Mouse (Mus musculus) adrenal gland, adult 2 months (tissue): ENCODE data around the gene Gm10644. TPM values are rescaled to one million over a fixed set of nuclear protein-coding genes. Genes with fewer than 3 reads are reported as not detected.
A peak's percentile ranks its signal among the peaks of the same experiment; 100 is the strongest.

Source experiments
- DNase-seq: peaks from one replicate; pipeline ENCODE4 v3.0.0; 2021
- polyA plus RNA-seq: library from polyadenylated mRNA; depleted of rRNA; stranded (reverse); fragments of >200 nt; gene quantifications from 2 replicates; pipeline ENCODE4 v1.2.3, GENCODE M21; 2012
- total RNA-seq, 2 experiments: library from RNA; stranded (reverse); gene quantifications; 2 replicates each; pipeline ENCODE4 v1.2.3; 2021

The Gm10644 gene
- total and polyA plus RNA-seq, 3 experiments = 1.7 to 3.7 (median 1.9) TPM

- no peak for DNase-seq
Measured at GRCm38 (mm10) chr8:83935435-83935834, 19.6 kb downstream of the Gm10644 start.

DNA sequence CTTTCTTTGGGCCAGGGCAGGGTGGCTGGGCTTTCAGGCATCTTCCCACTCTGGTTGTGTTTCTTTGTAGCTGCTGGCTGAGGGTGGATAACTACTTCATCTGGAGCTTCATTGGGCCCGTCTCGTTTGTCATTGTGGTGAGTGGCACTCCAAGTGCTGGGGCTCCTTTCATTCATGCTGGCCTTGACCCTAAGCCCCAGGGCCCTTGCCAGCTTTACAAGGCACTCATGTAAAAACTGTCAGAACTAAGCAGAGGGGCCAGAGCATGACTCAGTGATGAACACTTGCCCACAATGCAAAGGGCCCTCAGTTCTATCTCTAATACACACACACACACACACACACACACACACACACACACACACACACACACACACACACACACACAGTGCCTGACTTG is 20.0 kb downstream of the Gm10644 start:
- peak; percentile 66 for DNase-seq

DNA sequence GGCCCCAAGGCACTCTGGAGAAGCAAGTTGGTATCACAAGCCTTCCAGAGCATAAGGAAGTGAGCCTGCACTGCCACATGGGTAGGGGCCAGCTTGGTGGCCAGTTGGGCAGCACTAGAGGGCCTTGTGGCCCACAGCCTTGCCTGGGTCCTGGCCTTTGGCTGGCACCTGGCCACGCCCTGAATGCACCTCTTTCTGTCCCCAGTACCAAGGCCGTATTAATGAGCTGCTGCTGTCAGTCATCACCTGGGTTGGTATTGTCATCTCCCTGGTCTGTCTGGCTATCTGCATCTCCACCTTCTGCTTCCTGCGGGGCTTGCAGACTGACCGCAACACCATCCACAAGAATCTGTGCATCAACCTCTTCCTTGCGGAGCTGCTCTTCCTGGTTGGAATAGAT is 20.8 kb downstream of the Gm10644 start:
- no peak for DNase-seq

GRCm38 (mm10) chr8:83926266-83926665 is 28.7 kb downstream of the Gm10644 start:
- DNase-seq = peak; percentile 89

- DNase-seq = no peak
Measured at GRCm38 (mm10) chr8:83924585-83924984, 30.4 kb downstream of the Gm10644 start.

DNA sequence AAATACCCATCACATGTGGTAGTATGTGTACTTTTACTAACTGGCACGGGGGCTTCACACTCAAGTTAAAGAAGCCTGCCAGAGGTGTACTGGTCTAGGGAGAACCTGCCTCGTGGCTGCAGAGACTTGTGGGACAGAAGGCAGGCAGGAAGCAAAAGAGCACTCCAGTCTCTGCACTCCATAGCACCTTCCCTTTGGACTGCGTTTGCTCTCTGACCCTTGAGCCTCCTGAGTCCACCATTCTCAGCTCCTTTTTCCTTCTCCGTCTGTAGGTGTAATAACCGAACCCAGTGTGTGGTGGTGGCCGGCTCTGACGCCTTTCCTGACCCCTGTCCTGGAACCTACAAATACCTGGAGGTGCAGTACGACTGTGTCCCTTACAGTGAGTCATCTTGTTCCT is 32.3 kb downstream of the Gm10644 start:
- DNase-seq = no peak

DNA sequence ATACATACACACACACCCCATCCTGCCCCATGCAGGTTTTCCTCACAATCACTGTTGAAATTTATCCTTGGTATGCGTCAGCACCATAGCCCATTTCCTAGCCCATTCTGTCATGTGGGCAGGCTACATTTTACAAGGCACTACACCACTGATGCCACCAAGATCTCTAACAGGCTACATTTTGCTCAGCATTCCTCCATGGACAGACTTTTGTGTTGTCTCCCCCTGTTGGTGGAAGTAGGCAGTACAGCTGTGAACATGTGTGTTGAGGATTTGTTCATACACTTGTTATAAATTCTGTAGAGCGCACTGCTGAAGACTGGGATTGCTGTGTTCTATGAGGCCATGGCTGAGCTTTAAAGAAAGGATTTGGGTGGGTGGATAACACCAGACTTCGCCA is 33.4 kb downstream of the Gm10644 start:
- peak; percentile 78 for DNase-seq

DNA sequence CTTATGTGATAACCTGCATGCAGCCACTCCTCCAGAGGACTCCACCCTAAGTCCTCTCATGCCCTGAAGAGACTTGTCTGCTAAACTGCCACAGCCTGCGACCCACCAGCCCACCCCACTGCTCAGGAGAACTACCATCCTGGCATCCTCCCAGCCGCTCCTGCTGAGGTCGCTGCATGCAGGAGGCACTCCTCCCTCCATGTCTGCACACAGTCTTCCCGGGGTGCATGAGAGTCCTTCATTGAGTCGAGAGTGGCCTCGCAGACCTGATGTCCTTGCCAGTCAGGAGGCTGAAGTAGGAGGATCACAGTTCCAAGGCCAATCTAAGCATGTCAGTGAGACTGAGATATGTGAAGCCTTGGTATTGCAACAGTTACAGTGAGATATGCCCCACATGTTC is 37.4 kb downstream of the Gm10644 start:
- DNase-seq = peak; percentile 81

DNA sequence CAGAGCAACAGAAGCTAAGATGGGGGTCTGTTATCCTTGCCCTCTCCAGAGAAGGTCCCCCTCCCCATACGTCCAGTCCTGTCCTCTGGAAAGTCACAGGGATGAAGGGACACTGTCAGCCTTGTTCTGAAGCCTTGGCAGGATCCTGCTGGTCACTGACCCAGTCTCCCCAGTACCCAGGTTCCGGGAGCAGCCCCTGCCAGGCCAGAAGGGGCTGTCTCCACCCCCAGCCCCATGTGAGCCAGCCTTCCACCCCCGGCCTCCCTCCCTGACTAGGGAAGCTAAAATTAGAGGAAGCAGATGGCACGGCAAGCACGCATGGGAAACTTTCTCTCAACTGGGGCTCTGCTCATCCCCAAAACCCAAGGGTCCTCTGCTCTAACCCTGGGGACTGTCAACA is 39.0 kb downstream of the Gm10644 start:
- DNase-seq = no peak

- DNase-seq = no peak
Measured at GRCm38 (mm10) chr8:83914860-83915259, 40.1 kb downstream of the Gm10644 start.

DNA sequence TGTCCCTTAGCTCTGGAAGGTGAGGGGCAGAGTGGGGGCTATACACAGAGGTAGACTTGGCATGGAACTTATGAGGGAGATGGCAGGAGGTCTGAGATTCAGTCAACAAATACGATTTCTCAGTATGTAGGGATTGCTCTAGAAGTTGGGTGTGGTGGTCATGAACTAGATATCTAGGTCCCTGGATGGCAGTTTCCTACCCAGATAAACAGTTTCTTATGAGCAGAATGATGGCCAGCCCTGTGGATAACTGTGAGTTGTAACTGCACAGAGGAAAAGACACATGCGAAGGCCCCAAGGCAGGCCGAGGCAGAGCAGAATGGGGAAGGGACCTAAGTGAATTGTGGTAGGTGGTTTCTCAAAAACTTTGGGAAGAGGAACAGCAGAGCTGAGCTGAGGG is 40.8 kb downstream of the Gm10644 start:
- no peak for DNase-seq

- DNase-seq = no peak
Measured at GRCm38 (mm10) chr8:83911809-83912731, 42.9 kb downstream of the Gm10644 start.

- DNase-seq = no peak
Measured at GRCm38 (mm10) chr8:83909311-83909710, 45.7 kb downstream of the Gm10644 start.

DNA sequence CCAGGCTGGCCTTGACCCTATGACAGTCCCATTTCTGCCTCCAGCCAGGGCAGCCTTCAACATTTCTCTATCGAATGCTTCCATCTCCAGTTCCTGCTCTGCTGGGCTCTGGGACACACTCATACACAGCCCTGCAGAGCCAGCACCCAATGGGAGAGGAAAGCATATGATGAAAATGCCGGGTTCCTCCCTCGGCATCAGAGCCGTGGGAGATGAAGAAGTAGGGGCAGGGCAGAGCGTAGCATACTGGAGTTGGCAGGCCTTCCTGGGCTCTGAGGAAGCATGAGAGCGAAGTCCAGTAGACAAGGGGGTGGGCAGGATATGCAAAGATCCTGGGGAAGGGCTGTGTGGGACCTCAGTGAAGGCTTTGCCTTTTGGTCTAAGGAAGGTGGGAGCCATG is 46.4 kb downstream of the Gm10644 start:
- no peak for DNase-seq

DNA sequence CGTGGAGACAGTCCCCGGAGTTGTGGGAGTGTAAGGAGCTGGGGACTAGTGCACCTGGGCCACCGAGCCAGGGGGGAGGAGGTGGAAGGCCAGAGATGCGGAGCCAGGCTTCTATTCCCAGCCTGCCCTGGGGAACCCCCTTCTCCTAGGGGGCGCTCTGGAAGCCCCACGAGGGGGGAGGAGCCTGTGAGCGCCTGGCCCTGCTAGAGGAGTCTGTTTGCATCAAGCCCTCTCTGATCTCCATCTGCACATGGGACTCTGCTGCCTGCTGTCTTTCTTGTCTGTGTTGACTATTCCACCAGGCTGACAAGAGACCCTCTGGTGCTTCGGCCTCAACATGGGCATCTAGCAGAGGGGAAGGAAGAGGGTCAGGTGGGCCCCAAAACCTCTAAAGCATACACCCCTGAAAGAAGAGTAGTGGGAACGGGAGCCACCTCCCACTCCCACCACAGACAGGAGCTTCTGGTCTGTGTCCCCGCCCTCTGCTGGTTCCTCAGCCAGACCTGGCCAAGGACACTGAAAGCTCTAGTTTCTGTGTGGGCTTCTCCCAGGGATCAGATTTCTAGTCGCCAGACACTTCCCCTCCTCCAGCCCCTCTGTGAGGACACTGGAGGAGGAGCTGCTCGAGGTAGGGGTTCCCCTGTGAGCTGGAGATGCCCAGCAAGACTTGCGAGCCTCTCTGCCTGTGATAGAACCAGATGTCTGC is 51.9 kb downstream of the Gm10644 start:
- DNase-seq = peak; percentile 57

DNA sequence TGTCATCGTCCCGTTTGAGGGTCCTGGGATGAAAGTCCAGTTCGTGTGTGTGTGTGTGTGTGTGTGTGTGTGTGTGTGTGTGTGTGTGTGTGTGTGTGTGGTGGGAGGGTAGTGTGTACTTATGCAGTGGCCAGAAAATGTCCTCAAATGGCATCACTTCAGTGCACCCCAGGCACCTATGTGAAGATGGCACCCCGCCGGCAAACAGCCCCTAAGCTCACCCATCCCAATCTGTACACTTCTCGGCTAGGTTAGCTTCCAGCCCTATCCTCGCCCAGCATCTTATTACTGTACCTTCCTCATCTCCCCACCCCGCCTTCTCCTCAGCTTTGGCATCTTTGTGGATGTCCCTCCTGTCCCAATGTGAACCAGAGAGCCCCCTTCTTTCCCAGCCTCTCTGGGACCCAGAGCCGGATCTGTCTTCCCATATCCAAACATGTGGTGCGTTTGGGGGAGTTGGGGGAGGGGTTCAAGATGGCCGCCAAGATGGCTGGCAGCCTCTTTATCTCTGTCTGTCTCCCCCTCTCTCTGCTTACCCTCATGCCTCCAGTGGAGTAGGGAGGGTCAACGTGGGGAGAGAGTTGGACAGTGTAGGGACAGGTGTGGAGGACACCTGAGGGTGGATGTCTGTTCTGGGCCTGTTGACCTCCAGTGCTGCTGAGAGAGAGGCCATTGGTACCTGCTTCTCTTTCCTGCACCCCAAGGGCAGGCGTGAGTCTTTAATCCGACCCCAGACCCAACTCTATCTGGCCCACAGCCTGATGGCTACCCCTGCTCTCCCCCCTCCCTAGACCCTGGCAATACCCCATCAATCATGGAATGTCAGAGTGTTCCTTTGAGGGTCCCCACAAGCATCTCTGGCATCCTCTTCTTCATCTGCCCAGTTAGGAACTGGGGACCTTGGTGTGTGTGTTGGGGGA is 53.2 kb downstream of the Gm10644 start:
- no peak for DNase-seq

- DNase-seq = no peak
Measured at GRCm38 (mm10) chr8:83900957-83901270, 54.1 kb downstream of the Gm10644 start.

DNA sequence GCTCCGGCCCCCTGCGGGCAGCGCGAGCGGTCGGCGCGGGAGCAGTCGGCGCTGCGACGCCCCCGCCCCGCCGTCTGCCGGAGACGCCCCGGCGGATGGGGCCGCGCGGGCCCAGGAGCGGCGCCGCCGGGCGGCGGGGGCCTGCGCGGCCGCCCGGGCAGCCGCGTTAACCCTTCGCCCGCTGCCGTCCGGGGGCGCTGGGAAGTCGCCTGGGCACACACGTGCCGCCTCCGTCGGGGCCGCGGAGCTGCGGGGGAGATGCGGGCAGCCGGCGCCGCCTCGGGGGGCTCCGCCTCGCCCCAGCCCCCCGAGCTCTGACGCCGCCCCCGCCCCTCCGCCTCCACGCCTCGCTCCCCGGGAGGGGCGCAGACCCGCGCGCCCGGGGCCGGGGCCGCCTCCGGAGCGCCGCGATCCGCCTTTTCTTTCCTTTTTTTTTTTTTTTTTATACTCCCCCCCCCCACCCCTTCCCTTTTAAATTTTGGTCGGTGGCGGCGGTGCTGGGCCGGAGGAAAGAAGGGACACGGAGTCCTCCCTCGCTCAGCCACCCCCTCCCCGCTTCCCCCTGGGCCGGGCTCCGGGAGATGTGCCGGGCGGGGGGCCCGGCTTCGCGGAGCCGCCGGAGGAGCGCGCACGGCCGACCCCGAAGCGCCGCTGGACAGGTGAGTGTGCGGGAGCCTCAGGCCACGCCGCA is 54.6 kb downstream of the Gm10644 start:
- DNase-seq = no peak

- peak; percentile 94 for DNase-seq
Measured at GRCm38 (mm10) chr8:83899363-83900252, 55.4 kb downstream of the Gm10644 start, which contains the start of gene Adgrl1. Gene Adgrl1, plus strand, starts transcription at chr8:83900105.

DNA sequence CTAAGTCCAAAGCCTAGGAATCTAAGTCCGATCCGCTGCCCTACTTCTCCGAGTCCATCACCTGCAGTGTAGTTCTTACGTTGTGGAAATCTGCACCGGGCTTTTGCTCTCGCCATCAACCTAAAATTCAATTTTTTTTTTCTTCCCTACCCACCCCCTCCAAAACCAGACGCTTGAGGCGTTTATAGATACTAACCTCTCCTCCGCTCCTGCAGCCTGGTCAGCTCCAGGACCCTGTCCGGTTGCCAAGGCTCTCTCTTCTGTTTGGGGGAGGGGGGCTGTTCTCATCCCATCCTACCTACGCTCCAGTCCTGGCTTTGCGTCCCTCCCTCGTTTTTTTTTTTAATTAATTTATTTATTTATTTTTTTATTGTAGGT is 56.0 kb downstream of the Gm10644 start:
- peak; percentile 71 for DNase-seq

DNA sequence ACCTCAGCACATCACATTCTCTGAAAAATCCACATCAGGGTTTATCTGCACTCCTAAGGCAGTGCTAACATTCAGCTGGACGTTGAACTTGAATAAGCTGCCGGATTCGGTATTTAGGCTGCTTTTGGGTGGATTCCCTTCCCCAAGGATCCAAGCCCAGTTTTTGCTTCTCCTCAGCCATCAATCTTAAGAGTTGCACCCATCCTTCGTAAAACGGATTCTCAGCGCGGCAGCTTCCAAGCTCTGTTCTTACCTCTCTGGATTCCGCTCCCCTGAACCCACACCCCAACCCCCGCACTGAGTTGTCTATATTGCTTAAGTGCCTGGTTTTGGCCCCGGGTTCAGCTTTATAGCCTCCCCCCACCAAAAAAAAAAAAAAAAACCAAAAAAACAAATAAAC is 56.5 kb downstream of the Gm10644 start:
- DNase-seq = peak; percentile 36
